Mouse (Mus musculus) skeletal muscle tissue, adult 2 months (tissue): Measurements from ENCODE around the gene Nkx2-1.
"Not testable (repeated sequence)": the region's sequence is repeated elsewhere in the genome, so short reads cannot be mapped to it uniquely, and the experiment has no call there.

Source experiments
- DNase-seq: peaks from one replicate; pipeline ENCODE4 v3.0.0-alpha.2; 2012; ENCODE audit warnings: low read depth, low spot score

Gene Nkx2-1

DNA sequence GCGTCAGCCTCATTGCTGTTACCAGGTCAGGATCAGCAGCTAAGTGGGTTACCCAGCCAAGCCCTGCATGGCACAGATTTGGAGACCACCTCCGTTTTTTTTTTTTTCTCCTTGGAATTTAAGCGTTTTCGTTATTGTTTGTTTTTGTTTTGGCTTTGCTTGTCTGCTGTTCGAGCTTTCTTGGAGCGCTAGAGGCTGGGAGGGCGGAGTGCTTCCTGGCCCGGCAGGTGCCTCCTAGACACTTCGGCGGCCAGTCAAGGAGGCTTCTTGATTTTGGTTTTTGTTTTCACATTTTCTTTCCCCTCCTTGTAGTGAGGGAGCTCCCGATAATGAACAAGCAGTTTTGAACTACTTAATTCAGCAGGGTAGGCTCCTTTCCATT, at the start of gene Nkx2-1:
TSS of gene Nkx2-1 (minus strand) at position 25 of the 382 bp plus-strand sequence.
- no peak for DNase-seq

DNA sequence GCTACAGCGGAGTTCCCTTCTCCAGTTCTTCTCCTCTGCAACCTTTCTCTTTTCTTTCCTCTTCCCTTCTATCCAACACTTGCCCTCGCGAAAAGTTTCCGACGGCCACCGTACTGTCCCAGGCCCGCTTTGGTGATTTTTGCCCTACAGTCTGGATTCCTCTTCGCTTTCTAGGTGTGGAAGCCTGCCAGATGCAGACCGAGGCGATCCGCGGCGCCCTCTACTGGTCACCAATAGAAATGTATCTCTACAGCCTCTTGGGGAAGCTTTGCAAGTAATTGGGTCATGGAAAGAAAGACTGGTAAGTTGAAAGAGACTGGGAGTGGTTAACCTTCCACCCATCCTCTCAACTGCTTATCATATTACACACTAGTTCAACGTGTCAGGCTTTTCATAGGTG, 4.4 kb upstream of the Nkx2-1 start:
- DNase-seq = peak; percentile 5

DNA sequence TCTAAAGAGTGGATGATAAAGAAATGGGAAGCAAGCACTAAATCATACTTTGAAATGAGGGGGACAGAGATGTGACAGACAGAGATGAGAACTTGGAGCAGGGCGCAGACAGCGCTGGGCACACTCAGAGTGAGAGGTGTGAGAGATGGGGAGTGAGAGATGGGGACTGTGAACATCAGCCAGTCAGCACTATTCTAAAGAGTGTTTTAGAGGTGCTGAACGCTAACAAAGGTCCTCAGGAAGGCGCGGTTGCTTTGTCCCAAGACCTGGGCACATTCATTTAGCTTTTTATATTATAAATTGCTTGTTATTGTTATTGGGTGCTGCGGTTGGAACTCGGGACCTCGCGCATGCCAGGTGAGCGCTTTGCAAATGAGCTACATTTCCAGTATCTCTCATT, 3.9 kb upstream of the Nkx2-1 start:
- no peak for DNase-seq

DNA sequence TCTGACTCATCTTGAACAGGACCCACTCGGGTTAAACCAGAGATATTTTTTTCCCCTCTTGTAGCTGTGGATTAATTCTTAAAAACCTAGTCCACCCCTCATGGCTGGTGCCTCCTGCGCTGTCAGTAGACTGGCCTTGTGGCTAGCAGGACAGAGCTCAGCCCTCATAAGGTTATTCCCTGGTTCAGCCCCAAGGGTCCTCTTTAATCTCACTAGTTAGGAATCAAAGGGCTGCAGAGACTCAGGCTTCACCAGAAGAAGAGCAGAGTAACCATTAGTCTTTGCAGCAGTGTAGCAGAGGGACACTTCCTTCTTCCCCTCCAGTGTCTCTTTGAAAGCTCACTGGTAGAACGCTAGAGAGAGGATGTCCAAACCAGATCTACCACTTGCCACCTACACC, 1.9 kb upstream of the Nkx2-1 start:
- DNase-seq = no peak

DNA sequence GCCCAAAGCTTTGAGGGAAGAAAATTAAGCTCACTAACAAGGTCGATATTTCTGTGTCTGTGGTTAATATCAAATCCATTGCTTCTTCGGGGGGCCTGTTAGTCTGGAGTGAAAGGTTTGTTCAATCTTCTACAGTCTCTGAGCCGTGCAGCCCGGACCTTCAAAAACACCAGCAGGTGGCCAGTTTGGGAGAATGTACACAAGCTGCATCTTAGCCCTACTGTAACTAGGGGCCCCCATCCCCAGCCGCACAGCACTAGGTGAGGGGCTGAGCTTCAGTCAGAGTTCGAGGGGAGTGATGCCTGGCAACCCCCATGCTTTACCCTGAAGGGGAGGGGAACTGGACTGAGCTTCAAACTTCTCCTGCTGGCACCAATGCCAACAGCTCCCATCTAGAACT, 1.2 kb upstream of the Nkx2-1 start:
- no peak for DNase-seq

DNA sequence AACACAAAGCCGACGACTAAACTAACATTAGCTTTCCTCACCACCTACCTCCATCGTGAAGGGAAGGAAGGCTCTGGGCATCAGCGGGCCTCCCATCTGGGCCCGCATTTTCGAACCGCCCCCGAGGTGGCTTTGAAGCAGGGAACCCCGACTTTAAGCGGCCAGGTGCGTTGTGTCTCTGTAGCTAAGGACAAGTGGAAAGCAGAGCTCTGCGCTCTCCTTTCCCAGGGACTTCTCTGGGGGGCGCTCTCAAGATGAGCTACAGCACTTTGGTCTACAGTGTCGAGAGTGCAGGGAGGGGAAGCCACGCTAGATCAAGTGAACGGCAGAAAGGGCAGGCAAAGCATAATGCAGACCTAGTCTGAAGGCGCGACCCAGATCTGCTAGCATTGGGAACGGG, 634 bp upstream of the Nkx2-1 start:
- DNase-seq = no peak

DNA sequence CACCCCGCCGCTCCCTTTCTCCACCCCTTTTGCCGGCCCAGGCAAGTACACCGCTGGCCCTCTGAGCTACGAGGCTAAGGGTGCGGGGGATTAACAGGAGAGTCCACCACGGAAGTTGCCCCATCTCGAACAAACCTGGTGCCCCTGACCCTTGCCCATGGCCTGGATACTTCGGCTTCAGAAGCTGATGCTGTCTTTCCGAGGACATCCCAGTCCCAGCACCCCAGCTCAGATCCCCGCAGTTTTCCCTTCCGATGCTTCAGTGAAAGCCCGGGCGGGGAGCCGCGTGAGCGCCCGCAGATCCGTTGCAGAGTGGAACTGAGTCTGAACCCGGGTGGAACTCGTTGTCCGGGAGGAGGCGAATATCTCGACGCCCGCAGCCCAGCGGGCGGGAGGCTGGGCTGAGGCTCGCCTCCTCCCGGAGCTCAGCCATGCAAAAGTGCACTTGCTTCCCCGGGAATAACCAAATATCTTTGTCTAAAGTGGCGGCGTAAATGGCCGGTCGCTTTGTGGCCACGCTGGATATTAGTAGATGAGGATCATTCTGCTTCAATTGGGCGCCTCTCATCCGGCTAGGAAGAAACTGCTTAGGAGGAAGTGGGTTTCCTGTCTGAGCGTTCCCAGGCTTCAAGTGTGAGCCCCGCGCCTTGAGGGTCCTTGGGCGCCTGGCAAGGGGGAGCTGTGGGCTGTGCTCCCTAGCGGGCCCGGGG, 379 bp downstream of the Nkx2-1 start:
- no peak for DNase-seq

DNA sequence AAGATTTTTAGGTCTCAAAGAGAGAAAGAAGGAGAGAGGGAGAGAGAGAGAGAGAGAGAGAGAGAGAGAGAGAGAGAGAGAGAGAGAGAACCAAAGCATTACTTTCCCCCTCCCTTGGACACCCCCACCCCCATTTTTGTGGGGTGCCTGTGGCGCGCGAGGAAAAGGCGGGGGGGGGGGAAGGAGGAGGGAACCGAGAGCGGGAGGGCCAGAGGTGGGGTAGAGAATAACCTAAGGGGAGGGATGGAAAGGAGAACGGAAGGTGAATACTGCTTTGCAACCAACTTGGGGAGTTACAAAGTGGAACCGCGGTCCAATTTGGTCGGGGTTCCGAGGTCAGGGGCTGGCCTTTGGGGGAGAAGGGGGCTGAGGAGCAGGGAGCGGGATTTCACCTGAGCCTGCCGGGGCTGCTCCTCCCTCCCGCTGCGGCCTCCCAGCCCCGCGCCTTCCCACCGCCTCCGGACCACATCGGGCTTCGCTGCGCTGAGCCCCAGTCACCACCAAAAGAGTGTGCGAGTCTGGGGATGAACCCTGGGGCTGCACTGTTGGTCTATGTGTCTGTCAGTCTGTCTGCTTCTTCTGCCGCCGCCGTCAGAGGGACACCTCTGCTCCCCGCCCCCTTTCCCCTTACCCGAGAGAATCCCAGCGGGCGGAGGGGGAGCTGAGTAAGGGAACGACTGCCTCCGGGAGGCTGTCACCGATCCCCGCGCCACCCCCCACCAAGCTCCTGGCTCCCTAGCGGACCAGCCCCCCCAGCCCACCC, 1.1 kb downstream of the Nkx2-1 start:
- no peak for DNase-seq

DNA sequence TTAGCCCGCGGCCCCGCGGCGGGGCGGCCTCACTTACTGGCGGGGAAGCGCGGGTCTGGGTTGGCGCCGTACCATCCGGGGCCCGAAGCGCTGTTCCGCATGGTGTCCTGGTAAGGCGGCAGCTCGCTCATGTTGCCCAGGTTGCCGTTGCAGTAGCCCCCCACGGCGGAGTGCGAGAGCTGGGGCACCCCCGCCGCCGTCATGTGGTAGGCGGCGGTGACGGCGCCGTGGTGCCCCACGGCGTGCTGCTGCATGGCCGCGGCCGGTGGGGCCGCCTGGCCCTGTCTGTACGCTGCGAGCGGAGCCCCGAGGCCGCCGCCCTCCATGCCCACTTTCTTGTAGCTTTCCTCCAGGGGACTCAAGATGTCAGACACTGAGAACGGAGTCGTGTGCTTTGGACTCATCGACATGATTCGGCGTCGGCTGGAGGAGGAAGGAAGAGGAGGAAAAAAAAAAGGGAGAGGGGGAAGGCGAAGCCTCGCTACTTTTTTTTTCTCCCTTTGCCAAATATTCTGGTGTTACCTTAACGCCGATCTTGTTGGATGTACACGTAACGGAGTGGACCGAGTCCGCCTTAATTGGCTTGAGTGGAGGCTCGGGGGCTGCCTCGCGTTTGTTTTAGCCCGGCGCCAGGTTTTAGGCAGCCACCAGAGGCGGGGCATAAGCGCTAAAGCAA, 1.9 kb downstream of the Nkx2-1 start:
- DNase-seq = no peak

DNA sequence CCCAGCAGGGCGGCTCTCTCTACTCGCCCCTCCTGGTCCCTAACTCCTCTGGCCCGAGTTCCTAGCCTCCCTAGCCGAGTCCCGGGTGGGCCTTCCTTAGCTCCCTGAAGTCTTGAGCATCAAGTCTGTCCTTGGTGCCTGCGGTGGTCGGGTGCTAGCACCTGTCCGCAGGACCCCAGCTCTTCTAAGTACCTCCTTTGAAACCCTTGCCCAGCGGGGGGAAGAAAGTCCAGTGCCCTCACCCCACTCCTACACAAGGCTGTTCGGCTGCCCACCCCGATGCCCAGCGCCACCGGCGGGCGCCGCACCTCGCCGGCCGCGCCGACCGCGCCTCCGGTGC, 2.4 kb downstream of the Nkx2-1 start:
- no peak for DNase-seq

DNA sequence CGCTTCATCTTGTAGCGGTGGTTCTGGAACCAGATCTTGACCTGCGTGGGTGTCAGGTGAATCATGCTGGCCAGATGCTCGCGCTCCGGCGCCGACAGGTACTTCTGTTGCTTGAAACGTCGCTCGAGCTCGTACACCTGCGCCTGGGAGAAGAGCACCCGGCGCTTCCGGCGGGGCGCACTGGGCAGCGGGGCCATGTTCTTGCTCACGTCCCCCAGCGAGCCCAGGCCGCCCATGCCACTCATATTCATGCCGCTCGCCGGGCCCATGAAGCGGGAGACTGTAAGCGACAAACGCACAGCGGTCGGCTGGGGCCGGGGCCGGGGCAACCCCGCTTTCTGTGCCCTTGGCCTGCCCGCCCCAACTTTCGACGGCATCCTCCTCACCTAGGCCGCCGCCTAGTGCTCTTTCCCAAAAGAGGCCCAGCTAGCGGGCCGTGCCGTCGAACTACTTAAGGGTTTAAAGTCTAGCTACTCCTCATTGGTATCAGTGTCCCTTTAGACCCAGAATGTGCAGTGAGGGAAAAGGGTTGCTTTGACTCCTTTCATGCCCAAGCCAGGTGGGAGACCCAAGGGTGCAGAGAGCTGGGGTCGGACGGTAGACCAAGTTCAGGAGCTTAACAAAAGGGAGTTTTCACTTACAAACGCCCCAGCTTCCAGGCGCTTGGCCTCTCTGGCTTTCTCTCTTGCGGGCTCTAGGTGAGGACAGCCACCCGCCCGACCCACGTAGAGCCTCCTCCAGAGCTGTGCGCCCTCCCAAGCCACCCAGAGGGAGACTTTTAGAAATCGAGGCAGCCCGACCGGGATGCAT, 3.0 kb downstream of the Nkx2-1 start:
- no peak for DNase-seq

DNA sequence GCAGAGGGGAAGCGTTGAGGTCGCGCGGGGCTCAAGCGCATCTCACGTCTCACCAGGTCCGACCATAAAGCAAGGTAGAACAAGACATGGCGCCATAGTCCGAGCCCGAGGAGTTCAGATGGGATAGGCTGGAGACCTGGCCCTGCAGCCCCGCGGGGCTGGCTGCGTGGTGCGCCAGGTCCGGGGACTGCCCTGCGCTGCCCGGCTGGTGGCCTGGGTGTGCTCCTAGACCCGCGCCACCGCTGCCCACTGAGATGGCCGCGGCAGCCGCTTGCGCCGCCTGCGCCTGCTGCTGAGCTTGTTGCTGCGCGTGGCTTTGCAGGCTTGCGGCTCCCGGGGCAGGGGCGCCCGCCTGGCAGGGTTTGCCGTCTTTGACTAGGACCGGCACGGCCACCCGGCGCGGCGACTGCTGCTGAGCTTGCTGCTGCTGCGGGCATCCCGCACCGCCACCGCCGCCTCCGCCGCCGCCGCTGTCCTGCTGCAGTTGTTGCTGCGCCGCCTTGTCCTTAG, 3.7 kb downstream of the Nkx2-1 start:
- DNase-seq = no peak

DNA sequence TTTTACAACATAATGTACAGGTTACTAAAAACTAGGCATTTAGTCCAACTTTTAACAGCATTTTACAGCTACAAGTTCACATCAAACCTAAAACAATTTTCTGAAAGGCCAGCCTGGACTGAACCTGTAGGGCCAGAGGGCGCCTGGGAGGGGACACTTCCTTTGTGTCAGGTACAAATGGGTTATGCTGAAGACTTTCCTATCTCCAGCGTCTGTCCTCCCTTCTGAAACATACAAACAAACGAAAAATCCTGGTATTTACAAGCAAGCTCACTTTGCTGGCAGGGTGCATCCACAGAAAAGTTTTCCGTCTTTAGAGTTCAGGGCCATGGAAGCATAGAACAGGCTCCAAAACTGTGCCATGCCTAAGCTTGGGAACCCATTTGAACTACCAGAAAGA, 4.6 kb downstream of the Nkx2-1 start:
- no peak for DNase-seq

DNA sequence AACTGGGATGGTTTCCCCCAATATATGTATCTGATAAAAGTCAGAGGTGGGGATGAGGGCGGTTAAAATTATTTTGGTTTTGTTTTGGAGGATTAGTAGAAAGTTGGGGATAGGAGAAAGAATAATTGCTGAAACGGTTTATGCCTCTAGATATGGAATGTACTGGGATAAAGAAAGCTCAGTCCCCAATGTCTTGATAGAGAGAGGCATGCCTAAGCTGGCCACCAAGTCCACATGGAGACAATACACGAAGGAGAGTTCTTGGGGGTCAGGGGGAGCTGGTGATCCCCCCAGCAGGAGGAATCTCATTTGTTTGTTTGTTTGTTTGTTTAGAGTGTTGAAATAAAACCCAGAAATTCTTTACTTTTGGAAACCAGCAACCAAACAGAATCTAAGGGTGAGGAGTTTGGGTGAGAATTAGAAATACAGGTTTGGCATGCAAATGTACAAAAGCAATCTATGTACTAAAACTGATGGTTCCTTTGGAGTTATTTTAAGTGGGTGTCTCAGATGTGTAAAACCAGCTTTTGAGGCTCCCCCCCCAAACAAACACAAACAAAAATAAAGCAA, 5.6 kb downstream of the Nkx2-1 start:
- no peak for DNase-seq

DNA sequence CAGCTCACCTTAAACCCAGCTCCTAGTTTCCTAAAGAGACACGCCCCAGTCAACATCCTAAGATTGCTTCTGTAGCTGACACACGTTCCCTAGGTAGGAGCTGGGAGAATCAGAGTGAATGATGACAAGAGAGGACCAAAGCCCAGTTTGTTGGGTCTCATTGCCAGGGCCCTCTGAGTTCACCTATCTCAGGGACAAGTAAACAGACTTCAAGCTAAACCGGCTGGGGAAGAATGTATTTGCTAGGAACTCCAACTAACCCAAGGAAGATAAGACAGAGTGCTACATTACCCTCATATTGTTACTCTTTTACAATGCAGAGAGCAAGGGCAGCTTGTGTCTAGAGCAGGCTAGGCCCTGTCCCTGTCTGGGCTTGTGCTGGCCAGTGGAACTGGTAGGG, 6.8 kb downstream of the Nkx2-1 start:
- DNase-seq = no peak

DNA sequence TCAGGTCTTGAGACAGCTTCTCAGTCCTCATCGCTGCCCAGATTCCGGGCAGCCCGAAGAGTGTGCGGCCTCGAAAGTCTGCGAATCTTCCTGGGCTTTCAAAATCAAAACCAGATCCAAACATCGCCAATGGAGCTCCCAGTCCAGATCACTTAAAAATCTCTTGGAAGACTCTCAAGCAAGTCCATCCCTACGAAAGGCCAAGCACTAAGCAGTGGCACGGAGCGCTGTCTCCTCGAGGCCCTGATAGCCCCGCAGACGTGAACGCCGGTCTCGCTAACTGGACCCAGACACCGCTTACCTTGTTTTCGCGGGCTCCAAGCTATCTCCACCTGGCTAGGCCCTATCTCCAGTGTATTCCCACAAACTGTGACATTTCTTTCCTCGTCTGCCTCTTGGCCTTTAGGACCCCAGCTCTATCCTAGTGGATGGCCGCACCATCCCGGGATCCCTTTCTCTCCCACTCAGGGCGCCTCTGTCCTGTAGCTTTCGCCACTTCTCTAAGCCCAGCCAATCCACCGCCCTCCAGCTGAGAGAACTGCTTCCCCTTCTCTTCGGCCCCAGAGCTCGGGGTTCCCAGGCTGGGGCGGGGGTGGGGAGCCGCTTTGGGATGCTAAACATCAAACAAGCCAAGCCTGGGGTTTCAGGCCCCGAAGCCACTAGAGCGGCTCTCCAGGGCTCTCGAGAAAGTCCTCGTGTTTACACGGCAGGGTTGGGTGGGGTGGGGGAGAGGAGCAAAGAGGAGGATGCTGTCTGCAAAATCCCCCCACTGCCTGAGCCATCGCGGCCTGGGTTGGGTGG, 7.6 kb downstream of the Nkx2-1 start:
- no peak for DNase-seq

DNA sequence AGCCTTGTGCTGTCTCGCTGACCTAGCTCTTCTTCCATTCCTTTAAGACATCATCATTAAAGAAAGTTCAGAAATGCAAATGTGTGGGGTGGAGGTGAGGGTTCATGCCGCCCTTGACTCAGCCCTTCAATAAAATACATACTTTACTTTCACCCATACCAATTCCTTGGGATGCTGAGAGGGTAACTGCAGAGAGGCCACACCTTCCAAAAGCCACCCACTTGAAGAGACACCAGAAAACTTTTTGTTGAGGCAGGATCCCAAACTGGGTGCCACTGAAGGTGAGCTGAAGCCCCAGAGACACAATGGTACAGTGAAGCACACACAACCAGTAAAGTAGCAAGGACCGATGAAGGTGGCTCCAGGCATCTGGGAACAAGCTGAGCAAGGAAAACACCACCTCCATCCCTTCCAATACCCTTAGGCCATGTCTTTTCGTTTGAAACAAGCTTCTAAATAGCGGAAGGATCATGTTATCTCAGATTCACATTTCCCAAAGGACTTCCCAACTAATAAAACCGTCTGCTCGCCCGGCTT, 8.6 kb downstream of the Nkx2-1 start:
- DNase-seq = no peak

DNA sequence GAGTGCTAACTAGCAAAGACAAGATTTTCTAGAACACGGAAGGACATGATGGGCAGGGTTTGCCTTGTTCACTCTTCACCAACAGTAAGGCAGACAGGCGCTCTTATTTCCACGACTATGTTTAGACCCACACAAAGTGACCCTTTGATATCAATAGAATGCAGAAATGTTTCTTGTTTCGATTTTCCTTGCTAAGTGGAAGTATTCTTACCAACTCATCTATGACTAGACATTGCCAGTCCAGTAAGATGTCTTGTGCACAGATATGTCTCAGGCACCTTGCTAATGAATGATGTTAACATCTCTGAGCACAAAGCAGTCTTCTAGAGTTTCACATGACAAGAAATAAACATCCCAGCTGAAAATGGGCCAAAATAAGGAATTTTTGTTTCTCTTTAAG, 9.6 kb downstream of the Nkx2-1 start:
- DNase-seq = no peak

DNA sequence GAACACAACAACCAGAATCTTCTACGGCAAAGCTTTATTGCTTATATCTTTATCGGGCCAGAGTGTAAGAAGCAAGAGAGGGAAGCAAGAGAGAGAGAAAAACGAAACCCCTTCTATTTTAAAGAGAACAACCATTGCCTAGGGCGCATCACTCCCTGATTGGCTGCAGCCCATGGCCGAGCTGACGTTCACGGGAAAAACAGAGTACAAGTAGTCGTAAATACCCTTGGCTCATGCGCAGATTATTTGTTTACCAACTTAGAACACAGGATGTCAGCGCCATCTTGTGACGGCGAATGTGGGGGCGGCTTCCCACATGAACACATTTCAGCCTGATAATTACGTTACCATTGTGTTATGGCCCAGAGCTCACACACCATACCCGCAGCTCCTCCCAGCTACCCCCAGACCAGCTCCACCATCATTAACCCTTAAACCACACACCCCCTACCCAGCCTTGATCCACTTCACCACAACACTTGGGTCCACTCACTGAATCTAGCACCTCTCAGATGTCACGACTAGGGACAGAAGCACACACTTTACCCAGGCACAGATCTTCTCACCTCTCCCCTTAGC, 11.4 kb downstream of the Nkx2-1 start:
- DNase-seq = not testable (repeated sequence)

DNA sequence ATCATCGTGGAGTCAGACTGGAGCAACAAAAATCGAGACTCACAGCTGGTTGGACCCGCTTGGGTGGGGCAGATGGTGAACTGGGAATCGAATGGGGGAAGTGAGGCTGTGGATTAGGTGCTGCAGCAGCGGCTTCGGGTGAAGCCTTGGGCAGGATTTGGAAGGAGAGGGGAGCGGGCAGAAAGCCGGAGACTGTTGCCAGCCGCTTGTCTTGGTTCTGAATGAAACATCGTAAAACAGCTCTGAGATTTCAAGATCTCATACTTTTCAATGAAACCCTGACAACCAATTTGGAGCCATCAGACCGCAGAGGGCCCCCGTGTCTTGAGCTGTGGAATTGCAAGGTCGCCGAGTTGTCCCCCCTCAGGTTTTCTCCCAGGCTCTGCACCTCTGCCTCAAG, 12.5 kb downstream of the Nkx2-1 start:
- no peak for DNase-seq
